Mouse (Mus musculus) adipocyte (in vitro differentiated cells): ENCODE measurements around the gene Tor4a.
A peak's percentile ranks its signal among the peaks of the same experiment; 100 is the strongest.

ENCODE experiments used
- DNase-seq: peaks from one replicate; pipeline ENCODE4 v3.0.0-alpha.2; 2016; ENCODE audit warnings: low spot score

Gene Tor4a

GRCm38 (mm10) chr2:25170326-25171100, 26.2 kb downstream of the Tor4a start:
- DNase-seq: no peak

DNA sequence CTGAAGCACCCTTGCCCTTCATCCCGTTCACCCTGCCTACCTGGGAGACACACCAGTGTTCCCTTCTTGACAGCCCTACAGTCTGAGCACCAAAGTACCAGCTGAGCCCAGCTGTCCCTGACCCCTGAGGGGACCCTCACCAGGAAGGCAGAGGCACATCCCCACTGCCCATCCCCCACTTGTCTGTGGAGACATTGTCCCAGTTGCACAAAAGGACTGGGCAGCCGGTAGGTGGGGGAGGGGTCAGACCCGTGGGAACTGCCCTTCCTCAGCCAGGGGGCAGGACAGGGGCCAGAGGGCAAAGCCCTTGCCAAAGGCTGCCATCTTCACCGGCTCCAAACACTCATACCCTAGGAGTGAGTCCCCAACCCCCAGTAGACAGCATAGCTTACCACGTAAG, 26.9 kb downstream of the Tor4a start:
- DNase-seq: peak; percentile 30

GRCm38 (mm10) chr2:25168665-25168978, 28.1 kb downstream of the Tor4a start:
- no peak for DNase-seq

DNA sequence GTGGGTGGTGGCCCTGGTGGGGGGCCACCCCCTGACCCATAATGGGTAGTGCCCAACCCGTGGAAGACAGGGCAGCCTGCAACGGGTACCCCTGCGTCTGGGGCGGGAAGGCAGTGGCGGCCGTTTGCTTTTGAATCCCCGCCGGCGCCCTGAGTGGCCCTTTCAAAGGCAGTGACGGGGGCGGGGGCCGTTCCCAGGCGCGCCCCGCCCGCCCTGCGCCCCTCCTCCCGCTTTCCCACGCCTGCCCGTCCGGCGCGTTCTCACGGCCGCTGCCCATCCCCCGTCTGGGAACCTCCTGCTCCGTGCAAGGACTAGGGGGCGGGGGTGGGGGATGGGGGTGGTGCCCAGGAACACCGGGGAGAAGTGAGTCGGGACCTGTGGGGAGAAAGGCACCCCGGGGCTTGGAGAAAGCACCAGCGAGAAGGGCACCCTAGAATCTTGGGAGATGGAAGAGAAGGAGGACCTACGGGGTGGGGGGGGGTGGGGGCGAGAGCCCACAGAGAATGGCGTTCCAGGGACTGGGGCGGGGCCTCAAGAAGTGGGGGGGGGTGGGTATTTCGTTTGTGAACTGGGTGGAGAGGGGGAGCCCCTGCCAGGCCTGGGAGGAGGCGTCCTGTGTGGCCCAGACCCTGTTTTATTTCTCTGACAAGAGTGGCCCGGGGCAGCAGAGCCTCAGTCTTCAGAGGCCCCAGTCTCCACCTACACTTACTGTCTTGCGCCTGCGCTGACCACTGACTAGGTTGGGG, 28.6 kb downstream of the Tor4a start:
- no peak for DNase-seq

DNA sequence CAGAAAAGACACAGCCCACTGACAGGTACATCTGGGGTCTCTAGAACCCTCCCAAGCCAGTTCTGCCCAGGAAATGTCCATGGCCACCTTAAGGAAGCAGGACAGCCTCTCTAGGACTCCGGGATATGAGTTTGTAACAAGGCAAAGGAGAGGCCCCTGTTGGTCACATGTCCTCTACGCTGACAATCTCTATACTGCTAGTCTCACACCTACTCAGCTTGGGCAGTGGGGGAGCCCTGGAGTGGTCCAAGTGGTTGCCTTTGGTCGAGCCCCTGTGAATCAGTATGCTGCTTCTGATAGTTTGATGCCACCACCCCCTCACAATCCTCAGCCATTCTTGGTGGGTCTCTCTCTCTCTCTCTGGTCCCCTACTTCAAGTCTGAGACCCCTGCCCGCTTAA, 29.2 kb downstream of the Tor4a start:
- no peak for DNase-seq

GRCm38 (mm10) chr2:25157655-25158054, 39.0 kb downstream of the Tor4a start:
- DNase-seq: peak; percentile 41

DNA sequence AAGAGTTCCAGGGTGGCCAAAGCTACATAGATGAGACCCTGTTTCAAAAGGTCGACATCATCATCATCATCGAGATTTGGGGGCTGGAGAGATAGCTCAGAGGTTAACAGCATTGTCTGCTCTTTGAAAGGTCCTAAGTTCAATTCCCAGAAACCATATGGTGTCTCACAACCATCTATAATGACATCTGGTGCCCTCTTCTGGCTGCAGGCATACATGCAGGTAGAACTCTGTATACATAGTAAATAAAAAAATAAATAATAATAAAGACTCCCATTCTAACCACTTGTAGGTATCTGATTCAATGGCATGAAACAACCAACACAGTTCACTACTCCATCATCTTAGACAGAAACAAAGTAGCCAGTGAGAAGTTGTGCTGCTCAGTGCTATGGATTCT, 39.7 kb downstream of the Tor4a start:
- DNase-seq: no peak

- DNase-seq: no peak
Measured at GRCm38 (mm10) chr2:25156177-25156576, 40.5 kb downstream of the Tor4a start.

- no peak for DNase-seq
Measured at GRCm38 (mm10) chr2:25151280-25151956, 45.3 kb downstream of the Tor4a start.

GRCm38 (mm10) chr2:25149643-25150042, 47.0 kb downstream of the Tor4a start:
- DNase-seq: no peak

GRCm38 (mm10) chr2:25147892-25148291, 48.8 kb downstream of the Tor4a start:
- no peak for DNase-seq

DNA sequence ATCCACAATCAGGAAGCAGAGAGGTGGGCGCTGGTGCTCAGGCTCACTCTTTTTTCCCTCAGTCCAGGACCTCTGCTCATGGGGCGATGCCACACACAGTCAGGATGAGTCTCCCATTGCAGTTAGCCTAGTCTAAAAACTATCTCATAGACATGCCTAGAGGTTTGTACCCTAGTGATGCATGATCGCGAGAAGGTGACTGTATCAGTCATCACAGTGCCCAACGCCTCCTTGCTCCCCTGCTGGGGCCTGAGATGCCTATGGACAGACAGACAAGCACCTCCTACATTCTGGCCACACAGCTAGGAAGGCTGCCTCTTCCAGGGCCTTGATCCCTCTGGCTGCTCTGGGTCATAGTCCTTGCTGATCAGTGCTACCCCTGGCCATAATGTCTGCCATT, 49.3 kb downstream of the Tor4a start:
- DNase-seq: no peak

- DNase-seq: no peak
Measured at GRCm38 (mm10) chr2:25145346-25145745, 51.3 kb downstream of the Tor4a start.
